Mouse (Mus musculus): ENCODE measurements around the gene Lca5l. TPM values are rescaled to one million over a fixed set of nuclear protein-coding genes. Genes with fewer than 3 reads are reported as not detected.
A peak's percentile ranks its signal among the peaks of the same experiment; 100 is the strongest.

Lca5l gene
- polyA plus RNA-seq (2015; fragmentation: Nextera tagmentation; extraction: Ambion mirVana): 1.5 and 1.6 TPM in 2 replicates

GRCm38 (mm10) chr16:96191531-96192506 lies at the start of gene Lca5l:
Gene Lca5l (minus strand): TSS chr16:96192271.
- H3K36me3 ChIP-seq: no peaks in the 10 kb centered on the region
- H3K4me2 ChIP-seq (replicated peaks): peak within 1 kb of the TSS; percentile 70
- ATAC-seq (replicated peaks): peak; percentile 99
- H3K27me3 ChIP-seq: no peaks in the 10 kb centered on the region
- H3K9me3 ChIP-seq: no peaks in the 10 kb centered on the region
- peak within 1 kb of the TSS; percentile 67 for H3K4me3 ChIP-seq
- under 1% methylated on average over 77 of the region's 77 CpGs for WGBS
- H3K9ac ChIP-seq (replicated peaks): peak within 1 kb of the TSS; percentile 81
- H3K4me1 ChIP-seq: peaks cover 11% of the 10 kb centered on the region
- peak within 1 kb of the TSS; percentile 78 for H3K27ac ChIP-seq (replicated peaks)

- 0 out of 2 replicates have a peak, but pooled peaks cover 7% of the 10 kb centered on the region for H3K4me1 ChIP-seq
- H3K4me3 ChIP-seq: no peak within 1 kb of the TSS
- WGBS: 53% methylated on average over 17 of the region's 17 CpGs
- H3K4me2 ChIP-seq (replicated peaks): 0 out of 2 replicates have a peak within 1 kb of the TSS, but pooled peaks have one; percentile 10
- no peaks in the 10 kb centered on the region for H3K36me3 ChIP-seq
- no peak within 1 kb of the TSS for H3K9ac ChIP-seq (replicated peaks)
- peak within 1 kb of the TSS; percentile 52; the same call in 1 of the 2 replicates for H3K27ac ChIP-seq (replicated peaks)
- no peak for ATAC-seq (replicated peaks)
- no peaks in the 10 kb centered on the region for H3K9me3 ChIP-seq
- no peaks in the 10 kb centered on the region for H3K27me3 ChIP-seq
Measured at GRCm38 (mm10) chr16:96235366-96235970, 43.4 kb upstream of the Lca5l start, which contains the start of gene B3galt5. Gene B3galt5 (plus strand): TSS chr16:96235801.

- no peak for ATAC-seq (replicated peaks)
- Histone ChIP-seq H3K9ac (replicated peaks) (no peak overlapping the region), H3K27ac (replicated peaks) (no peak overlapping the region), H3K4me2 (replicated peaks) (no peak overlapping the region), H3K9me3 (no peaks in the 10 kb centered on the region), H3K4me3 (no peak overlapping the region), H3K36me3 (no peaks in the 10 kb centered on the region), H3K4me1 (0 out of 2 replicates have a peak, but pooled peaks cover 8% of the 10 kb centered on the region), H3K27me3 (no peaks in the 10 kb centered on the region)
- WGBS: 93% methylated on average over 8 of the region's 8 CpGs
Measured at GRCm38 (mm10) chr16:96233996-96234395, 41.9 kb upstream of the Lca5l start.

- ATAC-seq (replicated peaks): no peak
- Histone ChIP-seq H3K9me3 (no peaks in the 10 kb centered on the region), H3K27ac (replicated peaks) (no peak overlapping the region), H3K36me3 (no peaks in the 10 kb centered on the region), H3K4me3 (no peak overlapping the region), H3K4me2 (replicated peaks) (no peak overlapping the region), H3K9ac (replicated peaks) (no peak overlapping the region), H3K4me1 (0 out of 2 replicates have a peak, but pooled peaks cover 8% of the 10 kb centered on the region), H3K27me3 (no peaks in the 10 kb centered on the region)
- 87% methylated on average over 8 of the region's 8 CpGs for WGBS
Measured at GRCm38 (mm10) chr16:96231974-96232373, 39.9 kb upstream of the Lca5l start.

- H3K27me3 ChIP-seq: no peaks in the 10 kb centered on the region
- no peak for ATAC-seq (replicated peaks)
Measured at GRCm38 (mm10) chr16:96231251-96231650, 39.2 kb upstream of the Lca5l start.

GRCm38 (mm10) chr16:96230411-96230810 lies 38.3 kb upstream of the Lca5l start:
- peak; percentile 73 for ATAC-seq (replicated peaks)
- H3K36me3 ChIP-seq: no peaks in the 10 kb centered on the region
- 0 out of 2 replicates have a peak overlapping the region, but pooled peaks have one; percentile 22 for H3K9ac ChIP-seq (replicated peaks)
- H3K4me3 ChIP-seq: no peak overlapping the region
- no peaks in the 10 kb centered on the region for H3K9me3 ChIP-seq
- no peak overlapping the region for H3K27ac ChIP-seq (replicated peaks)
- H3K4me1 ChIP-seq: 0 out of 2 replicates have a peak, but pooled peaks cover 4% of the 10 kb centered on the region
- H3K27me3 ChIP-seq: no peaks in the 10 kb centered on the region
- H3K4me2 ChIP-seq (replicated peaks): no peak overlapping the region
- 25% methylated on average over 11 of the region's 11 CpGs for WGBS

More at GRCm38 (mm10) chr16:96231251-96231650, 39.2 kb upstream of the Lca5l start:
- H3K27ac ChIP-seq (replicated peaks): no peak overlapping the region
- WGBS: 95% methylated on average over 4 of the region's 4 CpGs
- no peak overlapping the region for H3K4me2 ChIP-seq (replicated peaks)
- no peak overlapping the region for H3K4me3 ChIP-seq
- H3K36me3 ChIP-seq: no peaks in the 10 kb centered on the region
- H3K4me1 ChIP-seq: 0 out of 2 replicates have a peak, but pooled peaks cover 8% of the 10 kb centered on the region
- no peaks in the 10 kb centered on the region for H3K9me3 ChIP-seq
- H3K9ac ChIP-seq (replicated peaks): no peak overlapping the region

- no peak overlapping the region for H3K9ac ChIP-seq (replicated peaks)
- H3K4me2 ChIP-seq (replicated peaks): no peak overlapping the region
- ATAC-seq (replicated peaks): no peak; the same call in 1 of the 2 replicates
- no peaks in the 10 kb centered on the region for H3K27me3 ChIP-seq
- no peaks in the 10 kb centered on the region for H3K36me3 ChIP-seq
- H3K9me3 ChIP-seq: no peaks in the 10 kb centered on the region
- H3K4me1 ChIP-seq: 0 out of 2 replicates have a peak, but pooled peaks cover 2% of the 10 kb centered on the region
- no peak overlapping the region for H3K4me3 ChIP-seq
- WGBS: 57% methylated on average over 8 of the region's 8 CpGs
- no peak overlapping the region for H3K27ac ChIP-seq (replicated peaks)
Measured at GRCm38 (mm10) chr16:96229044-96229555, 37.0 kb upstream of the Lca5l start.

GRCm38 (mm10) chr16:96228438-96228837 lies 36.4 kb upstream of the Lca5l start:
- Histone ChIP-seq H3K36me3 (no peaks in the 10 kb centered on the region), H3K4me3 (no peak overlapping the region), H3K4me2 (replicated peaks) (no peak overlapping the region), H3K9me3 (no peaks in the 10 kb centered on the region), H3K4me1 (0 out of 2 replicates have a peak, but pooled peaks cover 2% of the 10 kb centered on the region), H3K27ac (replicated peaks) (no peak overlapping the region), H3K9ac (replicated peaks) (no peak overlapping the region), H3K27me3 (no peaks in the 10 kb centered on the region)
- ATAC-seq (replicated peaks): no peak
- WGBS: 71% methylated on average over 13 of the region's 13 CpGs

GRCm38 (mm10) chr16:96222452-96222851 lies 30.4 kb upstream of the Lca5l start:
- Histone ChIP-seq H3K36me3 (no peaks in the 10 kb centered on the region), H3K27ac (replicated peaks) (no peak overlapping the region), H3K9me3 (no peaks in the 10 kb centered on the region), H3K9ac (replicated peaks) (no peak overlapping the region), H3K27me3 (no peaks in the 10 kb centered on the region), H3K4me1 (no peaks in the 10 kb centered on the region), H3K4me3 (no peak overlapping the region), H3K4me2 (replicated peaks) (no peak overlapping the region)
- no peak for ATAC-seq (replicated peaks)
- WGBS: 84% methylated on average over 1 of the region's 1 CpGs

GRCm38 (mm10) chr16:96221959-96222358 lies 29.9 kb upstream of the Lca5l start:
- H3K9ac ChIP-seq (replicated peaks): no peak overlapping the region
- no peak overlapping the region for H3K4me2 ChIP-seq (replicated peaks)
- no peak overlapping the region for H3K4me3 ChIP-seq
- H3K36me3 ChIP-seq: no peaks in the 10 kb centered on the region
- no peaks in the 10 kb centered on the region for H3K4me1 ChIP-seq
- ATAC-seq (replicated peaks): no peak
- 85% methylated on average over 3 of the region's 3 CpGs for WGBS
- H3K27me3 ChIP-seq: no peaks in the 10 kb centered on the region
- no peaks in the 10 kb centered on the region for H3K9me3 ChIP-seq
- H3K27ac ChIP-seq (replicated peaks): no peak overlapping the region

GRCm38 (mm10) chr16:96221491-96221890 lies 29.4 kb upstream of the Lca5l start:
- 86% methylated on average over 5 of the region's 5 CpGs for WGBS
- ATAC-seq (replicated peaks): no peak
- no peaks in the 10 kb centered on the region for H3K36me3 ChIP-seq

GRCm38 (mm10) chr16:96213027-96213426 lies 21.0 kb upstream of the Lca5l start:
- WGBS: 95% methylated on average over 4 of the region's 4 CpGs
- no peaks in the 10 kb centered on the region for H3K27me3 ChIP-seq
- H3K4me2 ChIP-seq (replicated peaks): no peak overlapping the region
- H3K36me3 ChIP-seq: no peaks in the 10 kb centered on the region
- H3K9me3 ChIP-seq: no peaks in the 10 kb centered on the region
- H3K9ac ChIP-seq (replicated peaks): no peak overlapping the region
- no peak overlapping the region for H3K27ac ChIP-seq (replicated peaks)
- H3K4me1 ChIP-seq: no peaks in the 10 kb centered on the region
- no peak overlapping the region for H3K4me3 ChIP-seq
- no peak for ATAC-seq (replicated peaks)

More at GRCm38 (mm10) chr16:96221491-96221890, 29.4 kb upstream of the Lca5l start:
- no peak overlapping the region for H3K4me3 ChIP-seq
- H3K9ac ChIP-seq (replicated peaks): no peak overlapping the region
- no peaks in the 10 kb centered on the region for H3K27me3 ChIP-seq
- no peak overlapping the region for H3K27ac ChIP-seq (replicated peaks)
- no peaks in the 10 kb centered on the region for H3K9me3 ChIP-seq
- no peak overlapping the region for H3K4me2 ChIP-seq (replicated peaks)
- H3K4me1 ChIP-seq: no peaks in the 10 kb centered on the region

All from forebrain, embryonic 15.5 days (tissue).